Mouse (Mus musculus): ENCODE results near the gene Foxk1.

DNA sequence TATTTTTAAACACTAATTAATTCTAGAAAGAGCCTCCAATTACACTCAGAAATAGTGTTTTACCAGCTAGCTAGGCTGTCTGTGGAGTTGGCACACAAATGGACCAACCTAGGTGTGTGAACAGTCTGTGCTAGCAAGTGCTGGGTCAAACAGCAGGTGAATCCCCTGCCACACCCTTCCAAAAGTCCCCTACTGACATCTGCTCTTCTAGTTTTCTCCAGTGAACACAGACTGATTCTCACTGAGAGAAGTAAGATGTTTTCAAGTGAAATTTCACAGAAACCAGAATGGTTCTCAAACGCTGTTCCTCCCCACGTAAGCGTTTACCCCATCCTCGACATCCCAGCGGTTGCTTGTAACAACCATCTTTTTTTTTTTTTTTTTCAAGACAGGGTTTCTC, 25.7 kb upstream of the Foxk1 start:
- TF ChIP-seq CTCF (IDR thresholded peaks at IDR 0.05; ENCODE audit: low read depth), result no peak
- TF ChIP-seq EP300 (IDR thresholded peaks at IDR 0.05; ENCODE audit: low read depth), result no peak
